Mouse (Mus musculus): ENCODE results near the gene Neurl1b.
A peak's percentile ranks its signal among the peaks of the same experiment; 100 is the strongest.

Neurl1b gene

GRCm38 (mm10) chr17:26405340-26406100, 9.1 kb upstream of the Neurl1b start:
- DNase-seq = peak; percentile 70

DNA sequence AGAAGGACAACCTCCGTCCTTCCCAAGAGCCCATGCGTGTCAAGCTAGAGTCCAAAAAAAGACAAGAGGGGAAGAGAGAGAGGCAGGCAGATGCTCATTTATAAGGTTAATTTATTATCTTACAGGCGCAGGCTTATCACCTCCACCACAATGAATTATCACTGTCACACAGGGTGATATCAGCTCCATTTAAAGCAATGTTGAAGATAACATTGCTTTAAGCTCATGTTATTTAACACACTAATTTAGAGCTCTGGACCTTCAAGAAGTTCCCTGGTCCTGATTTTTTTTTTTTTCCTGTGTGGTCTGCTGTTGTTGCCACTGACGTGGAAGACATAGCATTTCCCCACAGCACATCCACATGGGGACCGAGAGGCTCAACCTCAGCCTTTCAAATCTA, 1.7 kb upstream of the Neurl1b start:
- no peak for DNase-seq

DNA sequence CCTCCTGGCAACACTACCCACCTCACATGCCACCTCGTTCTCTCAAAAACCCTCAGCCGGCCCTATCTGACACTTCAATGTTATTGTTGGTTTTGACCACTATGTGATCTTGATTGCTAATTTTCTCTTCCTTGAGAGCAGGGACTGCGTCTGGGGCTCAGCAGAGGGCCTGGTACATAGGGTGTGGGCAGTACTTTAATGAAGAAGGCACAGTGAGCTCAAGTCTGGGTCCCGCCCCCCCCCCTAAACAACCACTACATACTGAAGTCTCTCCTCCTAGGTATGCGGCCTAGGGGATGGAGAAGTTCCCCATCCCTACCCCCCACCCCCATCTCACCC, 476 bp upstream of the Neurl1b start:
- DNase-seq = no peak

- peak; percentile 51 for DNase-seq
Observed at GRCm38 (mm10) chr17:26415355-26415865, 781 bp downstream of the Neurl1b start.

DNA sequence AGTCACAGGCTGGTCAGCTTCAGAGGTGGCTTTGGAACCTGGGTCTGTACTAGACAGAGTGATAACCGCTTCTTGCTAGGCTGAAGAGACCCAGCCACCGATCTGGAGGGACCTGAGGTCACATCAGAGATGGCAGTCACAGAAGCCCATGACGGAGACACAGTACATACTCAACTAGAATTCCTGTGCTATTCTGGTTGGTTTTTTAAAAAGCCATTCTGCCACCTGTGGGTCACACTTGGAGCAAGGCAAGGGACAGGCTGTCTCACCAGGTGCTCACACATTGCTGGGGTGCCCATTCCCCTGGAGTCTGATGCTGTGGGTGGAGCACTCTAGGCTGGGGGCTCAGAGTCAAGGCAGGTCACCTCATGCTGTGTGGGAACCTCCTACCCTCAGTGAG, 1.5 kb downstream of the Neurl1b start:
- no peak for DNase-seq

DNA sequence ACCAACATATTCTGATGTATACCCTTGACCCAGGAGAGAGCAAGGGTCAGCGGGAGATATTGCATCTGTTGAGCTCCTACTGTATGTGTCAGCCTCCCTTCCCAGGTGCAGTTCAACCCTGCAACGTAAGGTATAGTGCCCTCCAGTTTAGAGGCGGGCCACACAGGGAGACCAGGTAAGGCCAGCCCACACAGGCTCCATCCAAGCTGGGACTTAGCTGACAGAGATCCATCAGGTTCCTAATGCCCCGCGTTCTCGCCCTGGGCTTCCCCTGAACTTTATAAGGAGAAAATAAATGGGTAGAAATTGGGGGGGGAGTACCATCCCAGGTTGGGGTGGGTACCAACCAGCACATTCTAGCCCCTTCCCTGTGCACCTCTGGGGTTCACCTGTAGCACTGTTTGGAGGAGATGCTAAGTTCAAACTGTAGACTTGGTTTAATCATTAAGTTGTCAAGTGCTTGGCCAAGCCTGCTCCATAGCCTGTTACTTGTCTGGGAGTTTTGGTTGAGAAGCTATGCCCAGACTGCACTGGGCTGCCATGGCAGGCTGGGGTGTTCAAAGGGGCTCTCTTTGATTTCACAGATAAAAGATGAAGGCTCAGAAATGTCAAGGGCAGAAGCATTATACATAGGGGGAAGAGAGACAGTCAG, 3.3 kb downstream of the Neurl1b start:
- no peak for DNase-seq

GRCm38 (mm10) chr17:26420491-26421247, 6.0 kb downstream of the Neurl1b start:
- no peak for DNase-seq

- DNase-seq = no peak
Observed at GRCm38 (mm10) chr17:26421561-26421960, 6.9 kb downstream of the Neurl1b start.

DNA sequence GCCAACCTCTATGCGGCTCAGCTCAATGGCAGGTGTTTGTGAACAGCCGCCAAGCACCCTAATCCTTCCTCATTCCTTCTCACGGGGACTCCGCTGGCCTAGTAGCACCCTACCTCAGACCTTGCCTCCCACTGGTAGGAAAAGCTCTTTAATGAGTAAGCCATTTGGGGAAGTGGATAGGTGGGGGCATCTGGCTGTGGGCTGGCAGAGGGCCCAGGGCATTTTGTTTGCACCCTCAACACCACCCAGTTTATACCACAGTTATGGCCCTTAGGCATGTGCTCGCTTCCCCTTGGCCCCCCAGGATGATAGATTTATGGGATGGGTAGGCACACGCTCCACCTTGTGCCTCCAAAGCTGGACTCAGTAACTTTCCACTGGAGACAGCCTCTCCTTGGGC, 7.8 kb downstream of the Neurl1b start:
- DNase-seq = no peak

- no peak for DNase-seq
Observed at GRCm38 (mm10) chr17:26423967-26424641, 9.5 kb downstream of the Neurl1b start.

- DNase-seq = peak; percentile 34
Observed at GRCm38 (mm10) chr17:26424973-26425735, 10.5 kb downstream of the Neurl1b start.

GRCm38 (mm10) chr17:26433295-26433694, 18.7 kb downstream of the Neurl1b start:
- DNase-seq = no peak

DNA sequence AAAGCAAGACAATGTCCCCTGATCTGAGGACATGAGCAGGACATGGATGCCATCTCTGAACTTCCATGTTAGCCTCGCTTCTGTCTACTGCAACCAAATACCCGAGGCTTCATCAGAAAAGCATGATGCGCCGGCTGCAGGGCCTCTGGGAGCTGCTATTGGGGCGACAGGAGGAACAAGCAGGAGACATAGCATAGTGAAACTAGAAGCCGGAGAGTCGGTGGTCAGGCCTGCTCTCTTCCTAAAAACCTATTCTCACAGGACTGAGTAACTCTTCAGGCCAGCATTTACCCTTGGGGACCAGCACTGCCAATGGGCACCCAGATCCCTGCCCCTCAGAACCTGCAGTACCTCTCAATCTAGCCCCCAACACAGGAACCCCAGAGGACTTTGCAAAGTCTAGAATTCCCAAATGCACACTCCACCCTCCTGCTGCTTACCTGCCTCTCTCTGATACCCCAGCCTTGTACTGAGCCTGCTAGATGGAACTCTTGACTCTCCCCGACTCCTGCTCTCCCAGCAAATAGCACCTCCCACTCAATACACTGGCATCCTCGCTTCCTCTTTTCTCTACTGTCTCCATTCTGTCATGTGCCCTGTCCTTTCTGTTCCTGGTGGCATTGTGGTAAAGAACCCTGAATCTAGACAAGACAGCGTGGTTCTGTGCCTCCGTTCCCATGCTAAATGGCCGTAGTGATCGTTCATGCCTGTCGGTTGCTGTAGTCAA, 22.6 kb downstream of the Neurl1b start:
- no peak for DNase-seq

DNA sequence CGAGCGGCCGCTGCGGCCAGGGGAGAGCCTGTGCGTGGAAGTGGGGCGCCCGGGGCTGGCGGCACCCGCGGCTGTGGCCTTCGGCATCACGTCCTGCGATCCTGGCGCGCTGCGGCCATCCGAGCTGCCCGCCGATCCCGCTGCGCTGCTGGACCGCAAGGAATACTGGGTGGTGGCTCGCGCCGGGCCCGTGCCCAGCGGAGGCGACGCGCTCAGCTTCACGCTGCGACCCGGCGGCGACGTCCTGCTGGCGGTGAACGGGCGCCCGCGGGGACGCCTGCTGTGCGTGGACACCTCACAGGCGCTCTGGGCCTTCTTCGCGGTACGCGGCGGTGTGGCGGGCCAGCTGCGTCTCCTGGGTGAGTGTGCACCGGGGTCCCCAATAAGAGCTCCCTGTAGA, 24.4 kb downstream of the Neurl1b start:
- no peak for DNase-seq

GRCm38 (mm10) chr17:26441024-26441423, 26.4 kb downstream of the Neurl1b start:
- DNase-seq = no peak

DNA sequence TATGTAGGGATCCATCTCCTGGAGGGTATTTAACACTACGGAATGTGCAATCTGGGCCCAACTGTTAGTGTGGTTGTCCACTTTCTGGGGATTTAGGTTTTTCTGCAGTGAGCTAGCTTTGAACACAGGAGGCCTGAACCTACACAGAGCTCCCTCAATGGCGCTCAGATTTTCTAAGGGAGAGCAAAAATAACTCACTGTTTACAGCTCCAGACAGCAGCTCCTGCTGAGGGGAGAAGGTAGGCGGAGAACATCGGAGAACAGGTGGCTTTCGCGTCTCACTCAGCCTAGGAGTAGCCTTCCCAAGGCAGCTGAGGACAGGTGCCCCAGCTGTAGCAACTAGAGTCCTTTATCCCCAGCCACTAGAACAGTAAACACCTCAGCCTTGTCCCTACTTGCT, 27.6 kb downstream of the Neurl1b start:
- no peak for DNase-seq

DNA sequence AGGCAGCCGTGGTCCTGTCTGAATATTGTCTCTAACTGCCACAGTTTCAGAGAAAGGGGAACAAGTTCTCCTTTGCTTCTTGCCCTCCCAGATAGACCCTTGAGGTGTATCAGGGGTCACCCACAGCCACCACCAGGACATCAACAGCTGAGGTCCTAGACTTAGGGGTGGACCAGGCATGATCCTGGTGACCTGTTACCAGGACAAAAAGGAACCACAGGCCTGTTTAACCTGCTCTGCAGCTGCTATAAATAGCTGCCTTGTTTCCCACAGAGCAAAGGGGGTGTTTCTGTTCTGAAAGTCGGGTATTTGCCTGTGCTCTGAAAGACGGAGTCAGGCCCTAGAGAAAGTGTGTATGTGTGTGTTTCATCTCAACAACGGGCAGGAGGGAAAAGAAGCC, 29.2 kb downstream of the Neurl1b start:
- no peak for DNase-seq

- no peak for DNase-seq
Observed at GRCm38 (mm10) chr17:26449472-26449871, 34.8 kb downstream of the Neurl1b start.

DNA sequence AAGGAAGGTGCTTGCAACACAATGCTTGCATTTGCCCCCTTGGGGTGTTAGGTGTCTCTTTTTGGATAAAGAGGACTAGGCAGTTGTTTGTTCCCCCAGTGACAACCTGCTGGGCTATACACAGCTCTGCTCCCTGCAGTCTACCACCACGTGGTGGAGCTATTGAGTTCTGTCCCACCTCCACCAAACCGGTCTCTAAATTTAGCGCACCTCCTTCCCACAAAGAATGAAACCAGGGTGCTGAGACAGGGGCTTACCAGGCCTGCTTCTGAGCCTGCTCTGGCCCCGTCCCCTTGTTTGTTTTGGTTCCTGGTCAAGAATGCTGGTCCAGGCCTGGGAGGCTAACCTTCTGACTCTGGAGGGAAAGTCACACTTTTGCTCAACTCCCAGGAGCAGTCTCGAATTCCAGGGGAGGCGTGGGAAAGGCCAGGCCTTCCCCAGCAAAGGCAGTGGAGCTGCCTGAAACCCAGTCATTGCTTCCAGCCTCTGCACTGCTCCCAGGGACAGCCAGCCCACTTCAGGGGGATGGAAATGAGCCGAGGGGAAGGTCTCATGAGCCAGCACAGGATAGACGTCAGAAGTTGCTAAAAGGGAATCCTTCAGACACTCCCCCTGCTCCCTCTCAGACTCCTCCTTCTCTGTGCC, 37.1 kb downstream of the Neurl1b start:
- DNase-seq = peak; percentile 54

DNA sequence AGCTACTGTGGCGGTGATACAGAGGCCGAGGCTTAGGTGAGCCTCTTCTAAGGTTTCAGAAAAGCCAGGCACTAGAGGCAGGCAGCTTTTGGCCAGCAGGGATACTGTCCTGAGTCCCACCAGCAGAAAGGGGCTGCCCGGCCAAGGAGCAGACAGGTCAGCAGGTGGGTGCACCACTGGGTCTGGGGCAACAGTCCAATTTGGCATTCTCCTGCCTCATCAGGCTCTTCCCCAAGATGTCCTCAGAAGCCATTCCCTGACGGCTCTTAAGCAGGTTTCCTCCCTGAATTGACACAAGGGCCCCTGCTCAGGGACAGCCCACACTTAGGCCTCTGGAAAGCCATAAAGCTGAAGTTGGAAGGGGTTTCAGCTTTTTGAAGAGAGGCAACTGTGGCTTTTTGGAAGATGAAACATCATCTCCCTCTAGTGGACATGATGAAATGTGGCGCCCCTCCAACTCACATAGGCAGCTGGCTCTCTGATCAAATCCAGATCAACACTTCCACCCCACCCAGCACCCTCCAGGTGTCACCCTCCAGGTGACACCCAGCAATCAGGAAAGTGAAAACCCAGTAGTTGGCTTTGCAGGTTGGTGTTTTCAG, 37.8 kb downstream of the Neurl1b start:
- peak; percentile 67 for DNase-seq

GRCm38 (mm10) chr17:26457506-26457905, 42.9 kb downstream of the Neurl1b start:
- DNase-seq = no peak

Measured in right cerebral cortex, postnatal 25 days (tissue).